Mouse (Mus musculus): Measurements from ENCODE around the gene Cfap97d1. TPM values are rescaled to one million over a fixed set of nuclear protein-coding genes. Genes with fewer than 3 reads are reported as not detected.

Cfap97d1 gene
- total and polyA plus RNA-seq, 3 experiments: not detected

DNA sequence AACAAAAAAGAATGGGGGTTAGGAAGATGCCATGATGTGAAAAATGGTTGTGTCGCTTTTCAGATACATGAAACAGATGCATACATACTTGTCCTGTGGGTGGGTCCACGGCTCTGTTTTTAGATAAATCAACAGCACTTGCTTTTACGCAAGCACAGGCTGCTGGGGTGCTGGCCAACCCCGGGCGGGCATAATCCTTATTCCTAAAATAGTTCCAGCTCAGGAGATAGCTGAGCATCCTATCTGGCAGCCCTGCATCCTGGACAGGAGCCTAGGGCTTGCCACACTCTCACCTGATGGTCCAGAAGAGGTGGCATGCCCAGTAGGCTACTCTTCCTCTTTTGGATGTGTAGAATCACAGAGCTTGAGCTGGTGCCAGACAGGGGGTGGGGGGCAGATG lies 34.1 kb upstream of the Cfap97d1 start:
- TF ChIP-seq GATA2 (IDR thresholded peaks at IDR 0.05; ENCODE audit: borderline replicate concordance, low read depth, low read length) (no peak), CTCF (IDR thresholded peaks at IDR 0.05; ENCODE audit: low read depth, low read length) (no peak), TAL1 (conservative IDR thresholded peaks at IDR 0.05; ENCODE audit: low read depth, low read length) (no peak), POLR2AphosphoS5 (IDR thresholded peaks at IDR 0.05; ENCODE audit: insufficient replicate concordance, low read depth, low read length) (no peak), GATA1 (IDR thresholded peaks at IDR 0.05; ENCODE audit: borderline replicate concordance, low read length) (no peak)
- DNase-seq (ENCODE audit: low spot score) (no peak), ATAC-seq (ENCODE audit: extremely low read depth, insufficient number of reproducible peaks, low FRiP score, poor library complexity, severe bottlenecking) (no peak)
- Histone ChIP-seq H3K27me3 (ENCODE audit: insufficient read depth, low read length) (peaks cover 37% of the 10 kb centered on the region), H3K36me3 (replicated peaks) (no peaks in the 10 kb centered on the region), H3K4me1 (ENCODE audit: insufficient read depth, low read depth, low read length) (peaks cover 19% of the 10 kb centered on the region), H3K9me3 (replicated peaks) (no peaks in the 10 kb centered on the region), H3K4me3 (ENCODE audit: low read depth, low read length) (no peak overlapping the region)

DNA sequence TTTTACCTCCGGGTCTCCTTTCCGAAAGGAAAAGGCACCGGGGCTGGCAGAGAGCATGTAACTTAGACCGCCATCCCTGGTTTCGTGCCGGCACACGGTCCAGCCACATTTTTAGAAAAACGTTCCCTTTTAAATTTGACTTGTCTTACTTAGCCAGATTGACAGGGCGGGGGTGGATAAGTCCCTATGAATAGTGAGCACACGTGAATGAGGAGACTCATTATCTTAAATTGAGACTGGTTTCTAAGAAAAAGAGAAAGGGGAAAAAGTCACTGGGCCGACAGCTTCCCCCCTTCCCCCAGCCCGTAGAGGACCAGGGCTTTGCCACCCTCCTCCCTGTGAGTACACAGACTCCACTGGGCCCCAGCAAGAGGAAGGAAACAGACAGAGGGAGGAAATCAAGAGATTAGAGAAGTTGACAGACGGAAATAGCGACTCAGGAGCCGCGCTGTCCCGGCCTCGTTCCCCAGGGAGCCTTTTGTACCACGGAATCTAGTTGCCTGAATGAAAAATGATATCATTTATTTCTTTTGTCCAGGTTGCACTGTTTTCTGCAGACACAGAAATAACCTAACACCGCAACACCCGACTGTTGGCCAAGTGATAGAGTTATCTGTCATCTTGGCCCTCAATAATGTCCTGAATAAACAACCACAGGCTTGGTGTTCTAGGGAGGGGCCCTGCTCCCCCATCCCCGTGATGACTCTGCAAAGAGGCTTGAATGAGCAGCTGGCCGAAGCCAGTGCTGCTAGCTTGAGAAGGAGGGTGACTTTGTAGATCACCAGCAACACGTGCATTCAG lies 31.3 kb upstream of the Cfap97d1 start:
- no peak overlapping the region; the same call in 1 of the 2 replicates for H3K4me3 ChIP-seq (ENCODE audit: low read depth, low read length)
- H3K4me1 ChIP-seq (ENCODE audit: insufficient read depth, low read depth, low read length): peaks cover 19% of the 10 kb centered on the region
- no peaks in the 10 kb centered on the region for H3K36me3 ChIP-seq (replicated peaks)
- TF ChIP-seq GATA1 (IDR thresholded peaks at IDR 0.05; ENCODE audit: borderline replicate concordance, low read length): no peak
- no peak for TF ChIP-seq TAL1 (conservative IDR thresholded peaks at IDR 0.05; ENCODE audit: low read depth, low read length)
- TF ChIP-seq GATA2 (IDR thresholded peaks at IDR 0.05; ENCODE audit: borderline replicate concordance, low read depth, low read length): no peak
- TF ChIP-seq POLR2AphosphoS5 (IDR thresholded peaks at IDR 0.05; ENCODE audit: insufficient replicate concordance, low read depth, low read length): no peak
- TF ChIP-seq CTCF (IDR thresholded peaks at IDR 0.05; ENCODE audit: low read depth, low read length): no peak
- H3K9me3 ChIP-seq (replicated peaks): no peaks in the 10 kb centered on the region
- peak; percentile 38 for DNase-seq (ENCODE audit: low spot score)
- ATAC-seq (ENCODE audit: extremely low read depth, insufficient number of reproducible peaks, low FRiP score, poor library complexity, severe bottlenecking): peak; percentile 80
- peaks cover 34% of the 10 kb centered on the region for H3K27me3 ChIP-seq (ENCODE audit: insufficient read depth, low read length)

DNA sequence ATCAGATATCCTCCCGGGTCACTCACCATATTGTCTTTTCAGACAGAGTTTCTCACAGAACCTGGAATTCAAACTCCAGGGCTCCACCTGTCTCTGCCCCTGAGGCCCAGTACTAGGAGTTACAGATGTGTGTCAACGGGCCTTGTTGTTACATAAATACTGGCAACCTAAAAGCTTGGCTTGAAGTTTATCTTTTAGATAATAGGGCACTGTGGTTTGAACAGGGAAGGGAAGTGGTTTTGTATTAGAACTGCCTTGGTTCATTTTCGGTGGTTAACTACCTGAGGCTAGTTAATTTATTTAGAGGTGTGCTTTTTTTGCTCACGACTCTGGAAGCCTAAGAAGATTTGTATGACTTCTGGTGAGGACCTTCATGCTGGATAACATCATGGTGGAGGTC lies 30.6 kb upstream of the Cfap97d1 start:
- ATAC-seq (ENCODE audit: extremely low read depth, insufficient number of reproducible peaks, low FRiP score, poor library complexity, severe bottlenecking): no peak

DNA sequence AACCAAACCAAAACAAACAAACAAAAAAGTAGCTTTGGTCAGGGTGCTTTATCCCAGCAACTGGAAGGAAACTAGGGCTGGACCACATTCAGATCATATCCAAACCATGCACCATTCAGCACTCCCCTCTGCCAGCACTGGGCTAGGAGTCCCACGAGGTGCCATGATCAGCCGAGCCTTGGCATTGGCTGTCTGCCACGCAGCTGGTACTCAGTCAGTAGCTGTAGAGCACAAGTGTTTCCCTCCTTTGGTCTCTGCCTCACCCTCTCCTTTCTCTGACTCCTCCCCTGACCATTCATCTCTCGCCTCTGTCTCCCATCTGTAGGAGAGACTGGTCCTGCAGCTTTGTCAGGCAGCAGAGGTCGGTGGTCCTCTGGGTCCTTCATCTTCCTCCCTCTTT lies 26.6 kb upstream of the Cfap97d1 start:
- H3K27me3 ChIP-seq (ENCODE audit: insufficient read depth, low read length): peaks cover 35% of the 10 kb centered on the region
- peaks cover 16% of the 10 kb centered on the region for H3K4me1 ChIP-seq (ENCODE audit: insufficient read depth, low read depth, low read length)
- H3K36me3 ChIP-seq (replicated peaks): no peaks in the 10 kb centered on the region
- no peaks in the 10 kb centered on the region for H3K9me3 ChIP-seq (replicated peaks)
- no peak for DNase-seq (ENCODE audit: low spot score)
- TF ChIP-seq GATA2 (IDR thresholded peaks at IDR 0.05; ENCODE audit: borderline replicate concordance, low read depth, low read length) (no peak), TAL1 (conservative IDR thresholded peaks at IDR 0.05; ENCODE audit: low read depth, low read length) (no peak), GATA1 (IDR thresholded peaks at IDR 0.05; ENCODE audit: borderline replicate concordance, low read length) (no peak), POLR2AphosphoS5 (IDR thresholded peaks at IDR 0.05; ENCODE audit: insufficient replicate concordance, low read depth, low read length) (no peak)
- H3K4me3 ChIP-seq (ENCODE audit: low read depth, low read length): no peak overlapping the region
- ATAC-seq (ENCODE audit: extremely low read depth, insufficient number of reproducible peaks, low FRiP score, poor library complexity, severe bottlenecking): no peak

More for the DNA sequence above, 30.6 kb upstream of the Cfap97d1 start:
- H3K4me3 ChIP-seq (ENCODE audit: low read depth, low read length): no peak overlapping the region
- peaks cover 35% of the 10 kb centered on the region for H3K27me3 ChIP-seq (ENCODE audit: insufficient read depth, low read length)
- no peaks in the 10 kb centered on the region for H3K36me3 ChIP-seq (replicated peaks)
- no peaks in the 10 kb centered on the region for H3K9me3 ChIP-seq (replicated peaks)
- no peak for DNase-seq (ENCODE audit: low spot score)
- H3K4me1 ChIP-seq (ENCODE audit: insufficient read depth, low read depth, low read length): peaks cover 19% of the 10 kb centered on the region
- TF ChIP-seq TAL1 (conservative IDR thresholded peaks at IDR 0.05; ENCODE audit: low read depth, low read length): no peak
- TF ChIP-seq GATA1 (IDR thresholded peaks at IDR 0.05; ENCODE audit: borderline replicate concordance, low read length): no peak
- TF ChIP-seq POLR2AphosphoS5 (IDR thresholded peaks at IDR 0.05; ENCODE audit: insufficient replicate concordance, low read depth, low read length): no peak
- no peak for TF ChIP-seq CTCF (IDR thresholded peaks at IDR 0.05; ENCODE audit: low read depth, low read length)
- TF ChIP-seq GATA2 (IDR thresholded peaks at IDR 0.05; ENCODE audit: borderline replicate concordance, low read depth, low read length): no peak

DNA sequence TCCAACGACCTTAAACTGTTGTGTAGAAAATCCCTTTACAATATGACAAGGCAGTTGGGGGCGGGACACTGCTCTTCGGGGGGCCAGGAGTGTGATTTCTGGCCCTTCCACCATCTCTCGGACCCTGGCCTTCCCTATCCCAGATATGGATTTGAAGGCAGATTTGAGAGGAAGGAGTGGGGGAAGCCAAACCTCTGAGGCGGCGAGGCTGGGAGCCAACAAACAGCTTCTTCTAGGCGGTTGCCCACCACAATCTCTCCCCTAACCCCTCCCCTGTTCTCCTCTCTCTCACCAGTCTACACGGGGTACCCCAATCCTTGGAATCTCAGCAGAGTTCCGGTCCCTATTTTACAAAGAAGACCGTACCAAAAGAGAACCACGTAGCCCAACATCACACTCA lies 21.0 kb upstream of the Cfap97d1 start:
- no peak for DNase-seq (ENCODE audit: low spot score)
- Histone ChIP-seq H3K27me3 (ENCODE audit: insufficient read depth, low read length) (peaks cover 45% of the 10 kb centered on the region), H3K4me1 (ENCODE audit: insufficient read depth, low read depth, low read length) (peaks cover 3% of the 10 kb centered on the region; the same call in 1 of the 2 replicates), H3K36me3 (replicated peaks) (no peaks in the 10 kb centered on the region), H3K4me3 (ENCODE audit: low read depth, low read length) (no peak overlapping the region), H3K9me3 (replicated peaks) (peaks cover 6% of the 10 kb centered on the region)
- ATAC-seq (ENCODE audit: extremely low read depth, insufficient number of reproducible peaks, low FRiP score, poor library complexity, severe bottlenecking): no peak
- TF ChIP-seq CTCF (IDR thresholded peaks at IDR 0.05; ENCODE audit: low read depth, low read length) (no peak), GATA1 (IDR thresholded peaks at IDR 0.05; ENCODE audit: borderline replicate concordance, low read length) (no peak), GATA2 (IDR thresholded peaks at IDR 0.05; ENCODE audit: borderline replicate concordance, low read depth, low read length) (no peak), TAL1 (conservative IDR thresholded peaks at IDR 0.05; ENCODE audit: low read depth, low read length) (no peak), POLR2AphosphoS5 (IDR thresholded peaks at IDR 0.05; ENCODE audit: insufficient replicate concordance, low read depth, low read length) (no peak)

DNA sequence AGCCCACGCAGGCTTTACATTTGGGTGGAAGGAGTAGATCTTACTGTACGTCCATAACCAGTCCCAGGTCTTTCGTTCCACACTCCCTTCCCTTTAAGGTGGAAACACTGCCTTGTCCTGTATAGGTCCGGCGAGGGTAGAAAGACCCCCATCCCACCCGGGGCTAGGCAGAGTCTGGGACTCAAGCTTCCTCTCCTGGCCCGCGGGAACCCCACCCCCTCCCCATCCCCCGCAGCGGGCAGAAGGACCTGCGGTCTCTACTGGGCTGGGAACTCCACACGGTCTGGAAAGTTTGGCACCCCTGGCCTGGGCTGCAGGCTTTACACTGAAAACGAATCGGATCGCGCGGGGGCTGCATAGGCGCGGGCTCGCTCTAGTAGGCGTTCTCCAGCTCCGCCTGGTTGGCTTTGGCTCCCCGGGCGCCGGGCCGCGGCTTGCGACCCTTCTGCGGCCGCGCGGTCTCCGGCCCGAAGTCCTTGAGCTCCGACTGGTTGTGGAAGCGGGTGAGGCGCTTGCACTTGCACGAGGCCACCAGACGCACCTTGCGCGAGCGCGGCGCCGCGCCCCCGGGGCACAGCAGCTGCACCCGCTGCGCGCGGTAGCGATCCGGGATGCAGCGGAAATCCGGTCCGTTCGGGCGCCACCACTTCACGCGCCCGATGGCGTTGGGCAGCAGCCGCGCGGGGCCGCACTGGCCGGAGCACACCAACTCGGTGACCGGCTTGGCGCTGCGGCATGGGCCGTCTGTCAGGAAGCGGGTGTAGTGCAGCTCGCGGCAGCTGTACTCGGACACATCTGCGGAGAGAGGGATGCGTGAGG lies 20.4 kb upstream of the Cfap97d1 start:
- no peak overlapping the region for H3K4me3 ChIP-seq (ENCODE audit: low read depth, low read length)
- ATAC-seq (ENCODE audit: extremely low read depth, insufficient number of reproducible peaks, low FRiP score, poor library complexity, severe bottlenecking) (no peak), DNase-seq (ENCODE audit: low spot score) (no peak)
- TF ChIP-seq GATA2 (IDR thresholded peaks at IDR 0.05; ENCODE audit: borderline replicate concordance, low read depth, low read length) (no peak), GATA1 (IDR thresholded peaks at IDR 0.05; ENCODE audit: borderline replicate concordance, low read length) (no peak), POLR2AphosphoS5 (IDR thresholded peaks at IDR 0.05; ENCODE audit: insufficient replicate concordance, low read depth, low read length) (no peak), TAL1 (conservative IDR thresholded peaks at IDR 0.05; ENCODE audit: low read depth, low read length) (no peak), CTCF (IDR thresholded peaks at IDR 0.05; ENCODE audit: low read depth, low read length) (no peak)
- peaks cover 44% of the 10 kb centered on the region for H3K27me3 ChIP-seq (ENCODE audit: insufficient read depth, low read length)
- H3K9me3 ChIP-seq (replicated peaks): peaks cover 6% of the 10 kb centered on the region
- H3K4me1 ChIP-seq (ENCODE audit: insufficient read depth, low read depth, low read length): peaks cover 1% of the 10 kb centered on the region; the same call in 1 of the 2 replicates
- H3K36me3 ChIP-seq (replicated peaks): no peaks in the 10 kb centered on the region
